Mouse (Mus musculus) frontal cortex, postnatal 14 days (tissue): Measurements from ENCODE around the gene U2af2.
"Not testable (repeated sequence)": the region's sequence is repeated elsewhere in the genome, so short reads cannot be mapped to it uniquely, and the experiment has no call there.

Experiments
- DNase-seq, 2 experiments: peaks; one replicate each; pipeline ENCODE4 v3.0.0; 2022; ENCODE audit warnings: low spot score in 2 of 2

Gene U2af2

GRCm38 (mm10) chr7:5061774-5062359 lies at the start of gene U2af2:
U2af2 (plus strand) TSS chr7:5062143.
- peak; percentile 88 to 89 for DNase-seq

GRCm38 (mm10) chr7:5012681-5013513 lies 49.0 kb upstream of the U2af2 start:
- DNase-seq = no peak

DNA sequence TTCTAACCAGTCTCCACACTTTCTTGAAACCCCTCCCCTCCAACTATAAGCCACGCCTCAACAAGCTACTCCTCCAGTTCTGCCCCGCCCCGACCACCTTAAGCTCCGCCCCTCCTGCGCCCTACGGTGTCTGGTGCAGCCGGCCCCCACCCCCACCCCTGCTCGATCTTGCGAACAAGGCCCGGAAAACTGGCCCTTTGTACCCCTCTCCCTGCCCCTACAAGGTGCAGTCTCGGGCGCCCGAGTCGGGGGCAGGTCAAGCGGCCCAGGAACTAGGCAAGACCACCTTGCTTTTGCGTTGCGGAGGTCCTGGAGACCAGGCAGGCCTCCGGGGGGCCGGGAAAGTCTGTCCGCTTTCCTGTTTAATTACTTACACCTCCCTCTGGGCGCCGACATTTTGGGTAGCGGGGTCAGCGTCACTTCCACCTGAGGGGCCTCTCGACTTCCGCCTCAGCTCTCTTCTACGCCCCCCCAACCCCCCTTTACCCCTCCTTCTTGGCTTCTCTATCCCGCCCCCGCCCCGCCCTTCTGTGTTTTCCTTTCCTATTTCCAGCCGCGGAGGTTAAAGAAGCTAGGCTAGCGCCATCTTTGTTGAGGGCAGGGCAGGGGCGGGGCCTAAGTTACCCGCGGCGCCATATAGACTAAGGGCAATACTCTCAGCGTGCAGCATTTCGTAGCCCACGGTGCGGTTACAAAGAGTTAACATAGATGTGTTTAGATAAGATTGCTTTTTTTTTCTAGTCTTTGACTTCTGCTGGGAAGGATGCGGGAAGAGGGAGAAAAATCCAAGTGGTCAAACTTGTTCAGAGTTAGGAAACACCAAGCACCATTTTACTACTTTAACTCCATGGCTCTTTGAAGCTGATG lies 47.5 kb upstream of the U2af2 start, which contains the start of the genes Zfp524 and Fiz1:
TSS of gene Zfp524 (plus strand) at position 165 of the 867 bp plus-strand sequence.
TSS of gene Fiz1 (minus strand) at position 447 of the 867 bp plus-strand sequence.
- DNase-seq = peak; percentile 96

GRCm38 (mm10) chr7:5015118-5016001 lies 46.6 kb upstream of the U2af2 start, which contains the start of gene Gm44973:
Gm44973 (plus strand) TSS chr7:5015496.
- DNase-seq = peak; percentile 86 to 91

GRCm38 (mm10) chr7:5016057-5016456 lies 45.9 kb upstream of the U2af2 start:
- no peak for DNase-seq

- no peak for DNase-seq
Measured at GRCm38 (mm10) chr7:5016920-5017319, 45.0 kb upstream of the U2af2 start.

DNA sequence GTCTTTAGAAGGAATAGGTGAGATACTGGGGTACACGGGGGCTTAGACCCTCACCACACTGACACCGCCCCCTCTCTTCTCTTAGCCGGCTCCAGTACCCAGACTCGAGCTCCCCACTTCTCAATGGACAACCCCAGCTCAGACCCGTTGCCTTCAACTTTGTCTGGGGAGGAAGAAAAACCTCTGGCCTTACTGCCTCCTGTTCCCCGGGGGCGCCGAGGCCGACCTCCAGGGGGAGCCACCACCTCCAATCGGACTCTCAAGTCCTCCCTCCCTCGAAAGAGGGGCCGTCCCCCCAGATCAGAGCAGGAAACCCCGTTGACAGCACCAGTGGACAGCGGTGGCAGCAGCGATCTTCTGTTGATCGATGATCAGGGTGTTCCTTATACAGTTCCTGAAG lies 44.6 kb upstream of the U2af2 start:
- DNase-seq = no peak

DNA sequence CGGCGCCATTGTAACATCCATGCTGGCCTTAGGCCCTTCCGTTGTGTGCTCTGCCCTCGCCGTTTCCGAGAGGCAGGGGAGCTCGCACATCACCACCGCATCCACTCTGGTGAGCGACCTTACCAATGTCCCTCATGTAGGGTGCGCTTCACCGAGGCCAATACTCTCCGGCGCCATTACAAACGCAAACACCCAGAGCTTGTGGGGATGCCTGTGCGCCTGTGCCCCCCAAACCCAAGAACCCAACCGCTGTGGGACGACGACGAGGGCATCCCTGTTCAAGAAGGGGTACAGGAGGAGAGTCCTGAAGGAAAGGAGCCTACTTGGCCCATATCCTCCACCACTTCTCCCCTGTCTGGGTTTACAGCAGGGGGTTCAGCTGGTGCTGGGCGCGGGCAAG lies 44.0 kb upstream of the U2af2 start:
- DNase-seq = no peak

- not testable (repeated sequence) for DNase-seq
Measured at GRCm38 (mm10) chr7:5019576-5019975, 42.4 kb upstream of the U2af2 start.

- peak; percentile 98 to 99 for DNase-seq
Measured at GRCm38 (mm10) chr7:5020000-5020681, 41.8 kb upstream of the U2af2 start, which contains the start of the genes Zfp865 and Ccdc106. Zfp865 (plus strand) TSS chr7:5020376. Ccdc106 (plus strand) TSS chr7:5020553.

- no peak for DNase-seq
Measured at GRCm38 (mm10) chr7:5020685-5021084, 41.3 kb upstream of the U2af2 start.

DNA sequence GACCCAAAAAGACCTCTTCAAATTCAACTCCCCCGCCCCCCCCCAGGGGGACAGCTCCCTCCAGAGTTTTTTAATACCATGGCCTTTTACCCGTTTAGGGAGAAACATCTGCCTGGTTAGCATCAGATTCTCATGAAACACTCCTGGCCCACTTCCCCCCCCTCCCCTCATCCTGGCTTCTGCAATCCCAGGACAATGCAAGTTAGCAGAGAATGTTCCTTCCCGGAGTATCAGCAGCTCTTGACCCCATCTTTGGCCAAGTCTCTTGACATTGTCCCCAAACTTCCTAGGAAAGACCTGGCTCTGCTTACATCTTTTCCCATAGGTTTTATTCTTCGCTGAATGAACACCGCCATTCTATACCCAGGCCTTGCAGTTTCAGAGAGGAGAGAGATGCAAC lies 40.7 kb upstream of the U2af2 start:
- DNase-seq = no peak

DNA sequence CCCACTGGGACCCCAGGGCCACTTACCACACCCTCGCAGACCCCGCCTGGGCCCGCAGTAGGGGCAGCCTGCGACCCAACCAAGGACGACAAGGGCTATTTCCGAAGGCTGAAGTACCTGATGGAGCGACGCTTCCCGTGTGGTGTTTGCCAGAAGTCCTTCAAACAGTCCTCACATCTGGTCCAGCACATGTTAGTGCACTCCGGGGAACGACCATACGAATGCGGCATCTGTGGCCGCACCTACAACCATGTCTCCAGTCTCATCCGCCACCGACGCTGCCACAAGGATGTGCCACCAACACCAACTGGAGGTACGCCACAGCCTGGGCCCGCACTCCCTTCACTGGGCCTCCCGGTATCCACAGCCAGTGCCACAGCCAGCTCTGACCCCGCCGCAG lies 32.4 kb upstream of the U2af2 start:
- no peak for DNase-seq

- no peak for DNase-seq
Measured at GRCm38 (mm10) chr7:5029946-5030345, 32.0 kb upstream of the U2af2 start.

DNA sequence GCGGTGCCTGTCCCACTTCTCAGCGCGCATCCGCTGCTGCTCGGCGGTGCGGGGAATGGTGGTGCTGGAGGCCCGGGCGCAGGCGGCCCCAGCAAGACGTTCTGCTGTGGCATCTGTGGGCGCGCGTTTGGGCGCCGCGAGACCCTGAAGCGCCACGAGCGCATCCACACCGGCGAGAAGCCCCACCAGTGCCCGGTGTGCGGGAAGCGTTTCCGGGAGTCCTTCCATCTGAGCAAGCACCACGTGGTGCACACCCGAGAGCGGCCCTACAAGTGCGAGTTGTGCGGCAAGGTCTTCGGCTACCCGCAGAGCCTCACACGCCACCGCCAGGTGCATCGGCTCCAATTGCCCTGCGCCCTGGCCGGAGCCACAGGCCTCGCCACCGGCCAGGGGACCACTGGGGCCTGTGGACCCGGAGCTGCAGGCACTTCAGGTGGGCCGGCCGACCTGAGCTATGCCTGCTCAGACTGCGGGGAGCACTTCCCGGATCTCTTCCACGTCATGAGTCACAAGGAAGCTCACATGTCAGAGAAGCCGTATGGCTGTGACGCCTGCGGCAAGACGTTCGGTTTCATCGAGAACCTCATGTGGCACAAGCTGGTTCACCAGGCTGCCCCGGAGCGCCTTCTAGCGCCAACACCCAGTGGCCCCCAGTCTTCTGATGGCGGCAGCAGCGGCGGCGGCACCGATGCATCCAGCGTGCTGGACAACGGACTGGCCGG lies 31.2 kb upstream of the U2af2 start:
- DNase-seq = no peak

DNA sequence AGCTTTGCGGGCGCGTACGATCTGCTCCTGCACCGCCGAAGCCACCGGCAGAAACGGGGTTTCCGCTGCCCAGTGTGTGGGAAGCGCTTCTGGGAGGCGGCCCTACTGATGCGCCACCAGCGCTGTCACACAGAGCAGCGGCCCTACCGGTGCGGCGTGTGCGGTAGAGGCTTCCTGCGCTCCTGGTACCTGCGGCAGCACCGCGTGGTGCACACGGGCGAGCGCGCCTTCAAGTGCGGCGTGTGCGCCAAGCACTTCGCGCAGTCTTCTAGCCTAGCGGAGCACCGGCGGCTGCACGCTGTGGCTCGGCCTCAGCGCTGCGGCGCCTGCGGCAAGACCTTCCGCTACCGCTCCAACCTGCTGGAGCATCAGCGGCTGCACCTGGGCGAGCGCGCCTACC lies 30.4 kb upstream of the U2af2 start:
- no peak for DNase-seq

- no peak for DNase-seq
Measured at GRCm38 (mm10) chr7:5033818-5034217, 28.1 kb upstream of the U2af2 start, which contains the start of gene 4632433K11Rik. 4632433K11Rik (plus strand) TSS chr7:5034118.

- DNase-seq = no peak
Measured at GRCm38 (mm10) chr7:5035628-5036027, 26.3 kb upstream of the U2af2 start.

DNA sequence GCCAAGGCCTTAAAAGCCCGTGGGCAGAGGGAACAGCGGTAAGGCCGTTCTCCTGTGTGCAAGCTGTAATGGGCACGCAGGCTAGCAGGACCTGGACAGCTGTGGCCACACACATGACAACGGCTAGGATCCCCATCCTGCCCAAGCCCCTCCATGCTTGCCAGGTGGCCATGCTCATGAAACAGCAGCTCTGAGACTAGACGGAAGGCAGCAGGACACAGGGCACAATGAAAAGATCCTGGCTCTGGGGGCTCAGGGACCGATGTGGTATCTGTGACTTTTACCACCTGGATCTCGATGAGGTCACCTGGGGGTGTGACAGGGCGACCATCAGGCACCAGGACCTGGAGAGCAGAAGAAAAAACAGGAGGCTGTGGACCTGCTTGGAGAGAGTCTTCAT lies 25.8 kb upstream of the U2af2 start:
- no peak for DNase-seq

DNA sequence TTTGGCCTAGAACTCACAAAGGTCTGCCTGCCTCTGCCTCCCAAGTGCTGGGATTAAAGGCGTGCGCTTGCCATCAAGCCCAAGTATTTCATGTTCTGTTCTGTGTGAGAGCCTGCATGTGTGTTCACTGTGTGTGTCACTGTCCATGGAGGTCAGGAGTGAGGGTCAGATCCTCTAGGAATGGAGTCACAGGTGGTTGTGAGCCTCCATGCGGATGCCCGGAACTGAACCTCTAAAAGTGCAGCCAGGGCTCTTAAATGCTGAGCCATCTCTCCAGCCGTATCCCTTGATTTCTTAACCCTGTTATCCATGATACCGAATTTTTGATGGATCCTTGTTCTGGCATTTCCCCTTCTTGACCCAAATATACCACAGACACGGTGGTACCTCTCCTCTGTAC lies 24.9 kb upstream of the U2af2 start:
- DNase-seq = no peak
